Mouse (Mus musculus): ENCODE data around the gene Lefty1. TPM values are rescaled to one million over a fixed set of nuclear protein-coding genes. Genes with fewer than 3 reads are reported as not detected.

The Lefty1 gene
- polyA plus RNA-seq, 1 experiment from 2014 or later = 4.2 TPM

DNA sequence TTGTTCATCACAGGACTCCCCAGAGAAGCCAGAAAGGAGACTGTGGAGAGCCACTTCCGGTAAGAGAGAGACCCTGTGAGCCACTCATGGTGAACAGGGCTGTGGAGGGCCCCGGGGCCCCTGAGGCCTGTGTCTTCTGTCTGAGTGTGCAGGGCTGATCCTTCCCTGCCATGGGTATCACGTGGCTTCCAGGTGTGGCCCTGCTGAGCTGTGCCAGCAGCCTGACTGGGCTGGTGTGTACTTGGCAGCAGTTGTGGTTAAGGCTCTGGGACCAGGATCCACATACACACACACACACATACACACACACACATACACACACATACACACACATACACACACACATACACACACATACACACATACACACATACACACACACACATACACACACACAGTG is 23.2 kb downstream of the Lefty1 start:
- ATAC-seq (ENCODE audit: insufficient read depth, low FRiP score) = no peak
- Histone ChIP-seq H3K4me3 (replicated peaks; ENCODE audit: low read length) (no peak overlapping the region), H3K36me3 (ENCODE audit: control insufficient read depth, insufficient read depth, low read length) (peaks cover 23% of the 10 kb centered on the region), H3K4me2 (ENCODE audit: low read depth, low read length) (no peak overlapping the region), H3K9me3 (replicated peaks; ENCODE audit: control insufficient read depth, low read length) (no peaks in the 10 kb centered on the region), H3K27ac (ENCODE audit: low read length) (no peak overlapping the region), H3K9ac (ENCODE audit: low read length) (no peak overlapping the region), H3K4me1 (ENCODE audit: control insufficient read depth, insufficient read depth, low read length) (no peaks in the 10 kb centered on the region), H3K27me3 (ENCODE audit: control insufficient read depth, insufficient read depth, low read length) (no peaks in the 10 kb centered on the region)
- 76% methylated on average over 3 of the region's 3 CpGs for WGBS

DNA sequence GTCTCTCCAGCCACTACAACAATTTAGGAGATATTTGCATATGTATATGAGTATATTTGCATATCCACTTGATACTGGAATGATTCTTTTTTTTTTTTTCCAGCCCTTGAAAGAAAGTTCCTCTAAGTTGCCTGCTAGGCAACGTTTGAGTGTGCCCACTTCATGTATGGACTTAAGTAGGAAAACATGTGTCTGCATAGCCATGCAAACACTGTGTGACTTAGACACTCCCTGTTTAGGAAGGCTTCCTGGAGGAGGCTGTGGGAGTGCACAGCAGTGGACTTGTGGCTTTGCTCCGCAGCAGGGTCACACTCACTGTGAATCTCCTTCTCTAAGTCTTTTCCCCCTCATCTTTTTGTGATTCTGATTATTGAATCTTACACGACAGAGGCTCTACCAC is 24.0 kb downstream of the Lefty1 start:
- ATAC-seq (ENCODE audit: insufficient read depth, low FRiP score) = no peak
- WGBS = 68% methylated on average over 3 of the region's 3 CpGs
- no peaks in the 10 kb centered on the region for H3K27me3 ChIP-seq (ENCODE audit: control insufficient read depth, insufficient read depth, low read length)
- no peak overlapping the region for H3K4me3 ChIP-seq (replicated peaks; ENCODE audit: low read length)
- no peaks in the 10 kb centered on the region for H3K4me1 ChIP-seq (ENCODE audit: control insufficient read depth, insufficient read depth, low read length)
- H3K36me3 ChIP-seq (ENCODE audit: control insufficient read depth, insufficient read depth, low read length) = peaks cover 23% of the 10 kb centered on the region
- no peaks in the 10 kb centered on the region for H3K9me3 ChIP-seq (replicated peaks; ENCODE audit: control insufficient read depth, low read length)
- H3K27ac ChIP-seq (ENCODE audit: low read length) = no peak overlapping the region
- no peak overlapping the region for H3K9ac ChIP-seq (ENCODE audit: low read length)
- H3K4me2 ChIP-seq (ENCODE audit: low read depth, low read length) = no peak overlapping the region

DNA sequence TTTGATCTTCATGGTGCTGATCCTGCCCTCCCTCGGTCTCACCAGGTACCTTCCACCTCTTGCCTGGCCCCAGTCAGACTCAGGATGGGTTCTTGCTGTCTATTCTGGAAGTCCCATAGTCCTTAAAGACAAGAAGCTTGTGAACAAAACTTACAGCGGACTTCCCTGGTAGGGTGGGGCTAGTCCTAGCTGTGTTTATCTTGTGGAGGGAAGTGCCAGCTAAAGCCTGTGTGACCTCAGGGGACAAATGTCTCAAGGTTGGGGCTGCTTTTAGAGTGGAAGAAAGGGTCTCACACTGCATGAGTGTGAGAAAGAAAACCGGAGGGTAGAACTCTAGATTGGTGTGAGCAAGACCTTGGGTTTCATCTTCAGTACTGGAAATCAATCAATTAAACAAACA is 31.0 kb downstream of the Lefty1 start:
- H3K4me1 ChIP-seq (ENCODE audit: control insufficient read depth, insufficient read depth, low read length) = no peaks in the 10 kb centered on the region
- H3K4me3 ChIP-seq (replicated peaks; ENCODE audit: low read length) = no peak overlapping the region
- 79% methylated on average over 3 of the region's 3 CpGs for whole genome bisulfite sequencing
- H3K4me2 ChIP-seq (ENCODE audit: low read depth, low read length) = no peak overlapping the region
- H3K36me3 ChIP-seq (ENCODE audit: control insufficient read depth, insufficient read depth, low read length) = peaks cover 10% of the 10 kb centered on the region
- no peaks in the 10 kb centered on the region for H3K9me3 ChIP-seq (replicated peaks; ENCODE audit: control insufficient read depth, low read length)
- H3K27me3 ChIP-seq (ENCODE audit: control insufficient read depth, insufficient read depth, low read length) = no peaks in the 10 kb centered on the region
- no peak for ATAC-seq (ENCODE audit: insufficient read depth, low FRiP score)
- no peak overlapping the region for H3K9ac ChIP-seq (ENCODE audit: low read length)
- H3K27ac ChIP-seq (ENCODE audit: low read length) = no peak overlapping the region

GRCm38 (mm10) chr1:180966542-180966941 is 31.7 kb downstream of the Lefty1 start:
- Histone ChIP-seq H3K9ac (ENCODE audit: low read length) (no peak overlapping the region), H3K9me3 (replicated peaks; ENCODE audit: control insufficient read depth, low read length) (no peaks in the 10 kb centered on the region), H3K4me2 (ENCODE audit: low read depth, low read length) (no peak overlapping the region), H3K27ac (ENCODE audit: low read length) (no peak overlapping the region), H3K4me1 (ENCODE audit: control insufficient read depth, insufficient read depth, low read length) (no peaks in the 10 kb centered on the region), H3K4me3 (replicated peaks; ENCODE audit: low read length) (no peak overlapping the region), H3K27me3 (ENCODE audit: control insufficient read depth, insufficient read depth, low read length) (no peaks in the 10 kb centered on the region), H3K36me3 (ENCODE audit: control insufficient read depth, insufficient read depth, low read length) (peaks cover 3% of the 10 kb centered on the region)
- ATAC-seq (ENCODE audit: insufficient read depth, low FRiP score) = no peak
- 50% methylated on average over 3 of the region's 3 CpGs for WGBS

DNA sequence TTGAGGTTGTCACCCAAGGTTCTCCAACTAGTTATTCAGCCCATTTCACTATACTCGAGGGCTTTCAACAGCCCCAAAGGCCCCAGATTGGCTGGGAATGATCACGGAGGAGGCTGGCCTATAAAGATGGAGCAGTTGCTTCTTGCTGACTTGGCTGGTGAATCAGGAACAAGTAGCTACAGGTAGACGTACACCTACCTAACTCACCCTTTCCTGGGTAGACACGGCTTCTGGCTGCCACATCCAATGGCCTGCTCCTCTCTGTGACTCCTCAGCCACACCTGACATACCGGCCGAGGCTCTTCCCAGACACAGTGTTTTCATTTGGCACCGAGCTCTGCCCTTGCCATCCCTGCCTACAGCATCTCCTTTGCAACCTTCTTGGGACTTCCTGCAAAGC is 32.4 kb downstream of the Lefty1 start:
- WGBS = 82% methylated on average over 7 of the region's 7 CpGs
- Histone ChIP-seq H3K27ac (ENCODE audit: low read length) (no peak overlapping the region), H3K9me3 (replicated peaks; ENCODE audit: control insufficient read depth, low read length) (no peaks in the 10 kb centered on the region), H3K4me1 (ENCODE audit: control insufficient read depth, insufficient read depth, low read length) (no peaks in the 10 kb centered on the region), H3K36me3 (ENCODE audit: control insufficient read depth, insufficient read depth, low read length) (no peaks in the 10 kb centered on the region), H3K4me2 (ENCODE audit: low read depth, low read length) (no peak overlapping the region), H3K9ac (ENCODE audit: low read length) (no peak overlapping the region), H3K4me3 (replicated peaks; ENCODE audit: low read length) (no peak overlapping the region), H3K27me3 (ENCODE audit: control insufficient read depth, insufficient read depth, low read length) (no peaks in the 10 kb centered on the region)
- no peak for ATAC-seq (ENCODE audit: insufficient read depth, low FRiP score)

- Histone ChIP-seq H3K4me2 (ENCODE audit: low read depth, low read length) (no peak overlapping the region), H3K4me1 (ENCODE audit: control insufficient read depth, insufficient read depth, low read length) (no peaks in the 10 kb centered on the region), H3K36me3 (ENCODE audit: control insufficient read depth, insufficient read depth, low read length) (no peaks in the 10 kb centered on the region), H3K9ac (ENCODE audit: low read length) (no peak overlapping the region), H3K27me3 (ENCODE audit: control insufficient read depth, insufficient read depth, low read length) (no peaks in the 10 kb centered on the region), H3K4me3 (replicated peaks; ENCODE audit: low read length) (no peak overlapping the region), H3K27ac (ENCODE audit: low read length) (no peak overlapping the region), H3K9me3 (replicated peaks; ENCODE audit: control insufficient read depth, low read length) (no peaks in the 10 kb centered on the region)
- 85% methylated on average over 9 of the region's 11 CpGs for WGBS
- ATAC-seq (ENCODE audit: insufficient read depth, low FRiP score) = no peak
Observed at GRCm38 (mm10) chr1:180972941-180973340, 38.1 kb downstream of the Lefty1 start.

DNA sequence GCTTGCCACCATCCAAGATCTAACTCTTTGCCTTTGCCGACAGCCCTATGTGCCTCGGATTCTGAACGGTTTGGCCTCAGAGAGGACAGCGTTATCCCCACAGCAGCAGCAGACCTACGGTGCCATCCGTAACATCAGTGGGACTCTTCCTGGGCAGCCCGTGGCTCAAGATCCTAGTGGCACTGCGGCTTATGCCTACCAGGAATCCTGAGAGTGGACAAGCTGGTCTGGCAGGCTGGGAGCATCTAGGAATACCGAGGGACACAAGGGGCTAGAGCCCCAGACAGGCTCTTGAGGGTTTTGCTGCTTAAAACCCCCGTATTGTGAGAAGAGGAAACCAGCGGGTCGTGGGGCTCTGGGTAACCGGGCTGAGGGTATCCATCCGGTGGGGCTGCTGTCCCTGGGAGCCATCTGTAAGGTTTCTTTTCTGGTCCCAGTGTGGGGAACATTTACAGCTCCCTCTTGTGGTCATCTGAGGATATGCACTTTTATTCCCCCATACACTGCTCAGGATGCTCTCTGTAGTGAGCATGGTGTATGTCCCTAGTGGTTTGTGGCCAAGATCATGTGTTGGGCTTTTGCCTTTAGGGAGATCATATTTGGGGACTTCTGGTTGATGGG is 39.4 kb downstream of the Lefty1 start:
- WGBS = 61% methylated on average over 14 of the region's 14 CpGs
- peak; percentile 70 for ATAC-seq (ENCODE audit: insufficient read depth, low FRiP score)
- Histone ChIP-seq H3K36me3 (ENCODE audit: control insufficient read depth, insufficient read depth, low read length) (no peaks in the 10 kb centered on the region), H3K27ac (ENCODE audit: low read length) (no peak overlapping the region), H3K4me2 (ENCODE audit: low read depth, low read length) (no peak overlapping the region), H3K27me3 (ENCODE audit: control insufficient read depth, insufficient read depth, low read length) (no peaks in the 10 kb centered on the region), H3K4me1 (ENCODE audit: control insufficient read depth, insufficient read depth, low read length) (no peaks in the 10 kb centered on the region), H3K9me3 (replicated peaks; ENCODE audit: control insufficient read depth, low read length) (no peaks in the 10 kb centered on the region), H3K4me3 (replicated peaks; ENCODE audit: low read length) (no peak overlapping the region), H3K9ac (ENCODE audit: low read length) (no peak overlapping the region)

GRCm38 (mm10) chr1:180976110-180976679 is 41.4 kb downstream of the Lefty1 start:
- no peaks in the 10 kb centered on the region for H3K36me3 ChIP-seq (ENCODE audit: control insufficient read depth, insufficient read depth, low read length)
- WGBS = 69% methylated on average over 4 of the region's 4 CpGs
- H3K27ac ChIP-seq (ENCODE audit: low read length) = no peak overlapping the region
- no peaks in the 10 kb centered on the region for H3K9me3 ChIP-seq (replicated peaks; ENCODE audit: control insufficient read depth, low read length)
- H3K9ac ChIP-seq (ENCODE audit: low read length) = no peak overlapping the region
- no peaks in the 10 kb centered on the region for H3K27me3 ChIP-seq (ENCODE audit: control insufficient read depth, insufficient read depth, low read length)
- H3K4me1 ChIP-seq (ENCODE audit: control insufficient read depth, insufficient read depth, low read length) = no peaks in the 10 kb centered on the region
- ATAC-seq (ENCODE audit: insufficient read depth, low FRiP score) = no peak
- H3K4me2 ChIP-seq (ENCODE audit: low read depth, low read length) = no peak overlapping the region
- H3K4me3 ChIP-seq (replicated peaks; ENCODE audit: low read length) = no peak overlapping the region

GRCm38 (mm10) chr1:180979484-180980251 is 44.8 kb downstream of the Lefty1 start:
- no peak for ATAC-seq (ENCODE audit: insufficient read depth, low FRiP score)
- no peak overlapping the region for H3K4me3 ChIP-seq (replicated peaks; ENCODE audit: low read length)
- no peak overlapping the region for H3K27ac ChIP-seq (ENCODE audit: low read length)
- H3K4me2 ChIP-seq (ENCODE audit: low read depth, low read length) = no peak overlapping the region
- H3K36me3 ChIP-seq (ENCODE audit: control insufficient read depth, insufficient read depth, low read length) = no peaks in the 10 kb centered on the region
- no peaks in the 10 kb centered on the region for H3K27me3 ChIP-seq (ENCODE audit: control insufficient read depth, insufficient read depth, low read length)
- no peaks in the 10 kb centered on the region for H3K4me1 ChIP-seq (ENCODE audit: control insufficient read depth, insufficient read depth, low read length)
- no peaks in the 10 kb centered on the region for H3K9me3 ChIP-seq (replicated peaks; ENCODE audit: control insufficient read depth, low read length)
- H3K9ac ChIP-seq (ENCODE audit: low read length) = no peak overlapping the region
- 78% methylated on average over 22 of the region's 24 CpGs for WGBS
